Mouse (Mus musculus) urinary bladder, postnatal 4 days (tissue): Measurements from ENCODE around the gene Gm43518.

Experiments used
- DNase-seq, 2 experiments: peaks; one replicate each; pipeline ENCODE4 v3.0.0; 2021 to 2022; ENCODE audit warnings: low spot score in 2 of 2

The Gm43518 gene

GRCm38 (mm10) chr5:123978131-123978530, 50.9 kb downstream of the Gm43518 start:
- no peak for DNase-seq

GRCm38 (mm10) chr5:123979221-123979979, 52.2 kb downstream of the Gm43518 start:
- DNase-seq = no peak

- DNase-seq = no peak
These were observed 52.8 kb downstream of the Gm43518 start for GRCm38 (mm10) chr5:123979980-123980369.

GRCm38 (mm10) chr5:123980521-123981249, 53.5 kb downstream of the Gm43518 start:
- DNase-seq = no peak

GRCm38 (mm10) chr5:123981250-123981554, 54.0 kb downstream of the Gm43518 start:
- no peak for DNase-seq

GRCm38 (mm10) chr5:123982838-123983237, 55.6 kb downstream of the Gm43518 start:
- no peak for DNase-seq

GRCm38 (mm10) chr5:123985434-123985833, 58.2 kb downstream of the Gm43518 start:
- DNase-seq = no peak

GRCm38 (mm10) chr5:123986925-123987324, 59.7 kb downstream of the Gm43518 start:
- no peak for DNase-seq

- no peak for DNase-seq
These were observed 60.3 kb downstream of the Gm43518 start for GRCm38 (mm10) chr5:123987511-123987910.
